ENCODE assay signal across 26 mouse cellular contexts in the genomic region with DNA sequence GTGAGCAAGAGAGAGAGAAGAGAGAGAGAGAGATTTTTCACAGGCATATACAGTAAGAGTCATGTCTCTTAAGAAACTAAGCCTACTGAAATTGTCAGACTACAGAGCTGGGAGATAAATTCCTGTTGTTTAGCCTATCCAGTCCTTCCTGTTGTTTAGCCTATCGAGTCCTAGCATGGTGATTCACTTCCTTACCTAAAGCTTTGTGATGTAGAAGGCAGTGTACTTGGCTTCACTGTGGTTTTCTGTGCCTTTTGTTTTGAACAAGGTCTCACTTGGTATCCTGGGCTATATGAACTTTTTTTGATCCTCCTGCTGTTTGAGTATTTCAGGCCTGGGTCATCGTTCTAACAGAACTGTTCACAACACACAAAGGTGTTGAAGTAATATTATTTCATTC. TPM values are rescaled to one million over a fixed set of nuclear protein-coding genes. Genes with fewer than 3 reads are reported as not detected.
DNase-seq lines count a peak whose midpoint lies in the region; ATAC-seq and TF ChIP-seq lines count a peak whose summit lies in the region.
"Had no signal": no experiment of that assay in that cellular context is flagged by ENCODE, and none has a peak within 500 bp of the region (broad histone marks: within the 10 kb centered on the region; RNA-seq: fewer than 3 reads in every experiment).

No protein-coding gene starts in this region.

- peak overlapping the region; percentile 13; the same call in 1 of the 2 replicates for H3K27ac ChIP-seq in left cerebral cortex, adult 2 months
- no peak overlapping the region for H3K27ac ChIP-seq in hindbrain, embryonic 11.5 days (ENCODE audit: low read depth, low read length)
- no peak overlapping the region for H3K27ac ChIP-seq in gastrocnemius, adult 2 months
- H3K27ac ChIP-seq: embryonic facial prominence, embryonic 13.5 days; embryonic facial prominence, embryonic 15.5 days; forebrain, embryonic 13.5 days; forebrain, embryonic 15.5 days had no signal

- DNase-seq in left cerebral cortex, adult 2 months (ENCODE audit: extremely low spot score in 1 of 2, low spot score in 2 of 2), result no peak
- DNase-seq in left cerebral cortex, postnatal 14 days (ENCODE audit: low spot score in 2 of 2), result no peak
- DNase-seq in ES-CJ7 (ENCODE audit: low read depth, low spot score), result peak; percentile 17
- DNase-seq in ZHBTc4 (ENCODE audit: low read depth, low spot score), result peak; percentile 28
- no peak for DNase-seq in hindbrain, embryonic 11.5 days (ENCODE audit: low spot score)
- DNase-seq in gastrocnemius, adult 2 months, result no peak
- DNase-seq in retina, postnatal 1 day, result no peak
- DNase-seq: adrenal gland, adult 2 months; adrenal gland, postnatal 10 days; adrenal gland, postnatal 25 days; B cell, adult 2 months; cerebellum, adult 11 months; cerebellum, adult 18-20 months; cerebellum, adult 8-10 months; cerebellum, adult 9-11 months; cerebellum, postnatal 14 days; cerebellum, postnatal 36 days; embryo, embryonic 11 days; forebrain, postnatal 0 days had no signal

- 91% methylated on average over 2 of the region's 2 CpGs for WGBS in hindbrain, embryonic 11.5 days

- no peak overlapping the region for H3K4me3 ChIP-seq in left cerebral cortex, adult 2 months
- no peak overlapping the region for H3K4me3 ChIP-seq in hindbrain, embryonic 11.5 days (ENCODE audit: low read depth, low read length)
- no peak overlapping the region for H3K4me3 ChIP-seq in gastrocnemius, adult 2 months
- H3K4me3 ChIP-seq: embryonic facial prominence, embryonic 13.5 days; embryonic facial prominence, embryonic 15.5 days; forebrain, embryonic 13.5 days; forebrain, embryonic 15.5 days had no signal

- intact Hi-C loops in left cerebral cortex, adult 2 months (cut with DNase I), result no loop called here
- intact Hi-C loops in left cerebral cortex, postnatal 14 days (cut with DNase I), result no loop called here
- intact Hi-C loops in gastrocnemius, adult 2 months (cut with DNase I), result no loop called here

- no peak overlapping the region for H3K9ac ChIP-seq in hindbrain, embryonic 11.5 days (ENCODE audit: low read depth, low read length)
- H3K9ac ChIP-seq: embryonic facial prominence, embryonic 13.5 days; embryonic facial prominence, embryonic 15.5 days; forebrain, embryonic 13.5 days; forebrain, embryonic 15.5 days; forebrain, postnatal 0 days had no signal

- peaks cover 4% of the 10 kb centered on the region for H3K4me1 ChIP-seq in hindbrain, embryonic 11.5 days (replicated peaks; ENCODE audit: control insufficient read depth, insufficient read depth, low read length)

- H3K36me3 ChIP-seq in hindbrain, embryonic 11.5 days (ENCODE audit: control insufficient read depth, insufficient read depth, low read length), result no peaks in the 10 kb centered on the region
- H3K36me3 ChIP-seq: embryonic facial prominence, embryonic 13.5 days; embryonic facial prominence, embryonic 15.5 days; forebrain, embryonic 15.5 days had no signal

- no peak overlapping the region for H3K4me2 ChIP-seq in hindbrain, embryonic 11.5 days (replicated peaks; ENCODE audit: low read depth, low read length)
- H3K4me2 ChIP-seq: embryonic facial prominence, embryonic 13.5 days; embryonic facial prominence, embryonic 15.5 days; forebrain, embryonic 13.5 days; forebrain, embryonic 15.5 days had no signal

- no peaks in the 10 kb centered on the region for H3K9me3 ChIP-seq in hindbrain, embryonic 11.5 days (ENCODE audit: control insufficient read depth, low read length)
- H3K9me3 ChIP-seq: embryonic facial prominence, embryonic 13.5 days; embryonic facial prominence, embryonic 15.5 days; forebrain, embryonic 13.5 days; forebrain, embryonic 15.5 days had no signal

- H3K27me3 ChIP-seq in hindbrain, embryonic 11.5 days (ENCODE audit: control insufficient read depth, insufficient read depth, low read length), result no peaks in the 10 kb centered on the region
- H3K27me3 ChIP-seq: CH12.LX; embryonic facial prominence, embryonic 13.5 days; embryonic facial prominence, embryonic 15.5 days; forebrain, embryonic 13.5 days; forebrain, embryonic 15.5 days had no signal

- TF ChIP-seq CTCF in left cerebral cortex, adult 2 months (IDR thresholded peaks at IDR 0.05), result no peak
- no peak for TF ChIP-seq CTCF in gastrocnemius, adult 2 months (IDR thresholded peaks at IDR 0.05)

- ATAC-seq in hindbrain, embryonic 11.5 days (ENCODE audit: low FRiP score), result no peak
- ATAC-seq: CD4-positive, CD25-positive, alpha-beta regulatory T cell, adult 4 months; forebrain, embryonic 13.5 days; forebrain, embryonic 15.5 days; forebrain, postnatal 0 days had no signal

RNA-seq across cellular contexts. Expression of gene Rai14, which starts 36.7 kb away (rescaled TPM):
- total RNA-seq in left cerebral cortex, adult 2 months (2021), result 10 to 100 TPM in 1 of 2 experiments, 1 to 10 TPM in 1; 8.9 to 12.5 TPM
- total RNA-seq in left cerebral cortex, postnatal 14 days (2021), result 10 to 100 TPM; 10.4 to 11.4 TPM
- polyA plus RNA-seq in hindbrain, embryonic 11.5 days (2014; fragmentation: Nextera tagmentation; extraction: Ambion mirVana), result 86.0 and 93.4 TPM in 2 replicates
- 1 to 10 TPM; 3.6 to 4.0 TPM for total RNA-seq in gastrocnemius, adult 2 months (2021)
- total RNA-seq: MEL had no signal

Comparison
In these comparisons a context has a peak if more than half of its experiments do, and no peak if none do; other contexts are left out.
1. DNase-seq: peak in ES-CJ7 (single experiment) and ZHBTc4 (single experiment); none in left cerebral cortex, adult 2 months (0 of 2), left cerebral cortex, postnatal 14 days (0 of 2), hindbrain, embryonic 11.5 days (single experiment), gastrocnemius, adult 2 months (single experiment) and retina, postnatal 1 day (single experiment).